Mouse (Mus musculus) liver, adult 2 months (tissue): ENCODE measurements around the gene G430095P16Rik. TPM values are rescaled to one million over a fixed set of nuclear protein-coding genes. Genes with fewer than 3 reads are reported as not detected.
A peak's percentile ranks its signal among the peaks of the same experiment; 100 is the strongest.

ENCODE experiments used
- DNase-seq: peaks from one replicate; pipeline ENCODE4 v3.0.0-alpha.2; 2011; ENCODE audit warnings: low read depth, low spot score; ENCODE audit errors: extremely low read depth
- H3K27ac ChIP-seq: fragments of 200-500 bp; replicated peaks from 2 replicates; pipeline ENCODE4 v1.5.1; 2012; ENCODE audit warnings: low read depth, mild to moderate bottlenecking, control low read depth, inconsistent platforms, low read length; ENCODE audit not compliant: insufficient read depth
- H3K27me3 ChIP-seq: fragments of 200-500 bp; 2 replicates; pipeline ENCODE4 v1.6.1; 2012; ENCODE audit warnings: mild to moderate bottlenecking, moderate library complexity, low read length, inconsistent platforms; ENCODE audit not compliant: control insufficient read depth, insufficient read depth
- H3K36me3 ChIP-seq: fragments of 200-500 bp; 2 replicates; pipeline ENCODE4 v1.6.1; 2012; ENCODE audit warnings: low read length, inconsistent platforms; ENCODE audit not compliant: control insufficient read depth, insufficient read depth
- H3K4me1 ChIP-seq: fragments of 200-500 bp; 2 replicates; pipeline ENCODE4 v1.6.1; 2011; ENCODE audit warnings: low read length; ENCODE audit not compliant: control insufficient read depth, insufficient read depth
- H3K4me3 ChIP-seq: fragments of 200-500 bp; 2 replicates; pipeline ENCODE4 v1.5.1; 2011; ENCODE audit warnings: low read depth, mild to moderate bottlenecking, control low read depth, low read length, moderate library complexity; ENCODE audit not compliant: insufficient read depth
- H3K79me2 ChIP-seq: fragments of 200-500 bp; 2 replicates; pipeline ENCODE4 v1.6.1; 2012; ENCODE audit warnings: inconsistent platforms, mild to moderate bottlenecking, low read length, moderate library complexity; ENCODE audit not compliant: control insufficient read depth, insufficient read depth
- H3K9ac ChIP-seq: fragments of 200-500 bp; 2 replicates; pipeline ENCODE4 v1.6.1; 2012; ENCODE audit warnings: low read depth, mild to moderate bottlenecking, control low read depth, inconsistent platforms, low read length
- CTCF ChIP-seq: fragments of 200-500 bp; IDR thresholded peaks from 2 replicates; pipeline ENCODE4 v1.5.1; 2011; ENCODE audit warnings: low read depth, low read length, control low read depth
- POLR2A ChIP-seq: fragments of 200-500 bp; IDR thresholded peaks from 2 replicates; pipeline ENCODE4 v1.6.1; 2011; ENCODE audit warnings: low read length, control low read depth; ENCODE audit not compliant: insufficient read depth; ENCODE audit errors: extremely low read depth
- WGBS: fragments of 180-500 bp; shearing (Covaris S2); methylation state at CpG from one replicate; pipeline ENCODE4 v1.1.7; 2018; 5-methylcytosine and 5-hydroxymethylcytosine counted together
- polyA plus RNA-seq: library from polyadenylated mRNA; depleted of rRNA; stranded (reverse); fragments of >200 nt; gene quantifications from 2 replicates; pipeline ENCODE4 v1.2.3, GENCODE M21; 2012
- total RNA-seq: library from RNA; depleted of rRNA; stranded (reverse); fragments of >200 nt; gene quantifications from 2 replicates; pipeline ENCODE4 v1.2.3, GENCODE M21; 2014

Gene G430095P16Rik
- total and polyA plus RNA-seq, 2 experiments = not detected

GRCm38 (mm10) chr8:84708071-84708541 lies 14.7 kb upstream of the G430095P16Rik start:
- H3K27me3 ChIP-seq = no peaks in the 10 kb centered on the region
- WGBS = 70% methylated on average over 15 of the region's 15 CpGs
- DNase-seq = no peak
- H3K4me1 ChIP-seq = peaks cover 36% of the 10 kb centered on the region
- H3K27ac ChIP-seq = peak overlapping the region; percentile 97
- peak overlapping the region; percentile 69 for H3K9ac ChIP-seq
- no peaks in the 10 kb centered on the region for H3K36me3 ChIP-seq
- no peak for TF ChIP-seq POLR2A
- TF ChIP-seq CTCF = no peak
- peak overlapping the region; percentile 52; the same call in 1 of the 2 replicates for H3K4me3 ChIP-seq
- peaks cover 3% of the 10 kb centered on the region; the same call in 1 of the 2 replicates for H3K79me2 ChIP-seq

- Histone ChIP-seq H3K9ac (peak overlapping the region; percentile 59), H3K79me2 (peaks cover 3% of the 10 kb centered on the region; the same call in 1 of the 2 replicates), H3K36me3 (no peaks in the 10 kb centered on the region), H3K4me3 (no peak overlapping the region), H3K27me3 (no peaks in the 10 kb centered on the region), H3K27ac (peak overlapping the region; percentile 50), H3K4me1 (peaks cover 40% of the 10 kb centered on the region)
- peak; percentile 57 for DNase-seq
- WGBS = 33% methylated on average over 12 of the region's 12 CpGs
- TF ChIP-seq POLR2A (no peak), CTCF (peak; percentile 93)
Measured at GRCm38 (mm10) chr8:84708774-84709475, 13.9 kb upstream of the G430095P16Rik start.

- H3K4me3 ChIP-seq = no peak overlapping the region
- peaks cover 3% of the 10 kb centered on the region; the same call in 1 of the 2 replicates for H3K79me2 ChIP-seq
- no peaks in the 10 kb centered on the region for H3K27me3 ChIP-seq
- DNase-seq = peak; percentile 82
- H3K9ac ChIP-seq = no peak overlapping the region
- H3K36me3 ChIP-seq = no peaks in the 10 kb centered on the region
- peaks cover 40% of the 10 kb centered on the region for H3K4me1 ChIP-seq
- H3K27ac ChIP-seq = peak overlapping the region; percentile 50
- TF ChIP-seq POLR2A (no peak), CTCF (no peak)
- WGBS = 39% methylated on average over 1 of the region's 1 CpGs
Measured at GRCm38 (mm10) chr8:84709931-84710330, 12.9 kb upstream of the G430095P16Rik start.

- Histone ChIP-seq H3K4me1 (peaks cover 40% of the 10 kb centered on the region), H3K27ac (peak overlapping the region; percentile 47)
Measured at GRCm38 (mm10) chr8:84711312-84711711, 11.5 kb upstream of the G430095P16Rik start.

GRCm38 (mm10) chr8:84711933-84712758 lies 10.7 kb upstream of the G430095P16Rik start:
- H3K9ac ChIP-seq = peak overlapping the region; percentile 46; the same call in 1 of the 2 replicates
- peak overlapping the region; percentile 79 for H3K27ac ChIP-seq
- no peaks in the 10 kb centered on the region for H3K79me2 ChIP-seq
- no peak overlapping the region for H3K4me3 ChIP-seq
- peak; percentile 50 for DNase-seq
- TF ChIP-seq CTCF = no peak
- no peak for TF ChIP-seq POLR2A
- WGBS = 41% methylated on average over 11 of the region's 11 CpGs
- peaks cover 40% of the 10 kb centered on the region for H3K4me1 ChIP-seq
- H3K36me3 ChIP-seq = no peaks in the 10 kb centered on the region
- H3K27me3 ChIP-seq = no peaks in the 10 kb centered on the region

More at GRCm38 (mm10) chr8:84711312-84711711, 11.5 kb upstream of the G430095P16Rik start:
- H3K27me3 ChIP-seq = no peaks in the 10 kb centered on the region
- WGBS = 20% methylated on average over 3 of the region's 3 CpGs
- H3K36me3 ChIP-seq = no peaks in the 10 kb centered on the region
- TF ChIP-seq POLR2A = no peak
- no peak for TF ChIP-seq CTCF
- H3K79me2 ChIP-seq = no peaks in the 10 kb centered on the region
- DNase-seq = peak; percentile 32
- no peak overlapping the region for H3K4me3 ChIP-seq
- H3K9ac ChIP-seq = no peak overlapping the region
